Mouse (Mus musculus) small intestine, adult 2 months (tissue): ENCODE measurements at regions not wholly inside any gene's neighbourhood (a gene's known extent, or its start where the extent isn't known, plus 50 kb on each side); places are given as distances from the start of the nearest gene placed in this dataset.

ENCODE experiments used
- H3K27ac ChIP-seq: fragments of 200-500 bp; 2 replicates; pipeline ENCODE4 v1.5.1; 2012; ENCODE audit warnings: low read depth, low read length, control low read depth, inconsistent platforms; ENCODE audit not compliant: insufficient read depth
- H3K27me3 ChIP-seq: fragments of 200-500 bp; 2 replicates; pipeline ENCODE4 v1.6.1; 2012; ENCODE audit warnings: mild to moderate bottlenecking, moderate library complexity, low read length, inconsistent platforms; ENCODE audit not compliant: control insufficient read depth, insufficient read depth
- H3K36me3 ChIP-seq: fragments of 200-500 bp; 2 replicates; pipeline ENCODE4 v1.6.1; 2012; ENCODE audit warnings: mild to moderate bottlenecking, low read length, control low read depth, inconsistent platforms; ENCODE audit not compliant: control insufficient read depth, insufficient read depth
- H3K4me1 ChIP-seq: fragments of 200-500 bp; 2 replicates; pipeline ENCODE4 v1.6.1; 2012; ENCODE audit warnings: low read length, inconsistent platforms, mixed read lengths; ENCODE audit not compliant: control insufficient read depth, insufficient read depth, insufficient read length
- H3K4me3 ChIP-seq: fragments of 200-500 bp; 2 replicates; pipeline ENCODE4 v1.5.1; 2012; ENCODE audit warnings: low read depth, mild to moderate bottlenecking, control low read depth, inconsistent platforms, low read length, moderate library complexity
- CTCF ChIP-seq: fragments of 200-500 bp; IDR thresholded peaks from 2 replicates; pipeline ENCODE4 v1.5.1; 2012; ENCODE audit warnings: low read depth, mild to moderate bottlenecking, control low read depth, inconsistent platforms, low read length, moderate library complexity, mixed read lengths; ENCODE audit not compliant: insufficient replicate concordance, insufficient read length; ENCODE audit errors: extremely low read depth
- POLR2A ChIP-seq: fragments of 200-500 bp; IDR thresholded peaks from 2 replicates; pipeline ENCODE4 v1.6.1; 2012; ENCODE audit warnings: low read depth, mild to moderate bottlenecking, control low read depth, inconsistent platforms, low read length, moderate library complexity
- WGBS: fragments of 180-500 bp; shearing (Covaris S2); methylation state at CpG from one replicate; pipeline ENCODE4 v1.1.7; 2018; 5-methylcytosine and 5-hydroxymethylcytosine counted together

DNA sequence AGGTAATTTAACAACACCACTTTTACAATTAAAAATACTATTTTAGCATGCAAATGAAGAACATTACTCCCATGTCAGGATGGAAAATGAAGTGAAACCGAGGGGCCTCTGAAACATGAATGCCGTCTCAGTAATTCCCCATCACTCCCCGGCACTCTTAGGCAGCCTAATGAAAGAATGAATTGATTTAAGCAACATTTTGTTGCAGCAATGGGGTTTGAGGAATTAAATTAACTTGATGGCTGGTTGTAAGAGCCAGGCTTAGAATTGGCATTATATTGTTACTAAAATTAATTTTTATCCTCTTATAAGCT lies 328.2 kb upstream of the Rag2 start:
- Histone ChIP-seq H3K27me3 (no peaks in the 10 kb centered on the region), H3K27ac (no peak overlapping the region), H3K4me3 (no peak overlapping the region), H3K4me1 (no peaks in the 10 kb centered on the region), H3K36me3 (no peaks in the 10 kb centered on the region)
- WGBS, result 81% methylated on average over 3 of the region's 3 CpGs
- no peak for TF ChIP-seq POLR2A
- no peak for TF ChIP-seq CTCF

DNA sequence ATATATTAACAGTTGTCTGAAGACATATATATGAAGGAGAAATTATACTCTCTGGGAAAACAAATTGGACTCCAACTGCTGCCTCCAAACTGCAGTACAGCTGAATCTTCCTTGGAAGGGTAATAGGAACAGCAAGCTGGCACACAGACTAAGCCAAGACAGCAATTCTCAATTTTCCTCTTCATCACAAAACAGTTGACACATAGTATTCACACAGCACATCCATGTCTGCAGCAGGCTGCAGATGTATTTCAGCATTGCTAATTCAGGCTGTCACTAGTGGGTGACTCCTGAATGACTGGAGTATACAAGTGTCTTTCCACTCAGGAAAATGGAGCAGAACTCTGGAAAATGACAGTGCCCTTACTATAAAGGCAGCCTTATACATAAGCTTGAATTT lies 327.7 kb upstream of the Rag2 start:
- Histone ChIP-seq H3K27ac (no peak overlapping the region), H3K36me3 (no peaks in the 10 kb centered on the region), H3K27me3 (no peaks in the 10 kb centered on the region), H3K4me3 (no peak overlapping the region), H3K4me1 (no peaks in the 10 kb centered on the region)
- TF ChIP-seq CTCF (no peak), POLR2A (no peak)

DNA sequence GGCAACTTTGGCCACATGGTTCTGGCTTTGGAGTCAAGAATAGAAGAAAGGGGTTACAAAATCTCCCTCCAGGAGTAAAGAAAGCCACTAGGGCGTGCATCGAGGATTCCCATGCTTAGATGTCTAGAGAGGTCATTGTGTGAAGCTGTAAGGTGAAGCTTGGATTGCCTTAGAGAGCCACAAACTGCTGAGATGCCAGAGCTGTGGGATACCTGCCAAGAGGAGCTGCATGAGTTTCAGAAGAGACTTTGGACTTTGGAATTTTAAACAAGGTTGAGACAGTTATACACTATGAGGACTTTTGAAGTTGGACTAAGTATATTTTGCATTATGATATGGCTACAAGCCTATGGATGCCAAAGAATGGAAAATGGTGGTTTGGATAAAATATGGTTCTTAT lies 325.4 kb upstream of the Rag2 start:
- Histone ChIP-seq H3K27me3 (no peaks in the 10 kb centered on the region), H3K4me1 (no peaks in the 10 kb centered on the region), H3K4me3 (no peak overlapping the region), H3K36me3 (no peaks in the 10 kb centered on the region), H3K27ac (no peak overlapping the region)
- TF ChIP-seq POLR2A (no peak), CTCF (no peak)
- 71% methylated on average over 2 of the region's 2 CpGs for WGBS

DNA sequence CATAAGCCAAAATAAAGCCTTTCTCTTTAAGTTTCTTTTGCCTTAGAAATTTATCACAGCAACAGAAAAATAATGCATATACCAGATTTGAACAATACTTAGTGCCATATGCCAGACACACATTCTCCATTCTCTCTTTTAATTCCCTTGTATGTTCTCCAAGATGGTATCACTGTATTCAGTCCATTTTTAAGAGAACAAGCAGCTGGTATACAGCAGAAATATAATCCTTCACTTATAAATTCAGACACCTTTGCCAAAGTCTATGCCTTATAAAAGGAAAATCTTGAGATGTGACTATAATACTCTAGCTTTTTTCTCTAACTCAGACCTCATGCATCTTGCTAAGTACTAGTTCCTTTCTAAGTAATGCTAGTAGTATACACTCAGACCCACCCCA lies 324.4 kb upstream of the Rag2 start:
- Histone ChIP-seq H3K36me3 (no peaks in the 10 kb centered on the region), H3K27me3 (no peaks in the 10 kb centered on the region), H3K4me1 (no peaks in the 10 kb centered on the region), H3K27ac (no peak overlapping the region), H3K4me3 (no peak overlapping the region)
- TF ChIP-seq POLR2A, result no peak
- no peak for TF ChIP-seq CTCF

DNA sequence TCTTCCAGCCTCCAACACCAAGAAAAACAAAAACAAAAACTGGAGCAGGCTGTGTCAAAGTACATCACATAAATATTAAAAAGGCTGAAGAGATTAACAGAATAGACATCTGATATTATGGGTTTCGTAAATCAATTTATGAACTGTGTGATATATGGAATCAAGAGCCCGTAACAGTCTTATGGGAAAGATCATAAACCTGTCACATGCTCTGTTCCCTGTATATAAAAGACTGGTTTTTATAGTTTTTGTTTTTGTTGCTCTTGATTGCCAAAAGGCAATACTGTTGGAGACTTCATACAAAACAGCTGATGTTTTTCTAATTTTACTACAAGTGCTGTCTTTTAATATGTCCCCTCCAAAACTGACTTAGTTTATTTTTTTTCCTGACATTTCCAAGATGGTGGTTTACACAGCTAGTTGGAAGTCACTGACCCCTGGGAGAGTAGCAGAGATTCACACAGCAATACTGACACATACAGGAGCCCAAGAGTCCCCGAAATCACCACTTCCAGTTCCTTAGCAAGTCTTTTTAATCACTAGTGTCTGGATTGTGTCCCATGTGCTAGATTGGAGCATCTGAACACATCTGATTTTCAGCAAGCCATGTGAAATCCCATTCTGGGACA lies 303.1 kb upstream of the Rag2 start:
- no peak for TF ChIP-seq POLR2A
- no peak for TF ChIP-seq CTCF
- Histone ChIP-seq H3K4me1 (no peaks in the 10 kb centered on the region), H3K36me3 (no peaks in the 10 kb centered on the region), H3K27me3 (no peaks in the 10 kb centered on the region), H3K4me3 (no peak overlapping the region), H3K27ac (no peak overlapping the region)
- 75% methylated on average over 3 of the region's 3 CpGs for WGBS

DNA sequence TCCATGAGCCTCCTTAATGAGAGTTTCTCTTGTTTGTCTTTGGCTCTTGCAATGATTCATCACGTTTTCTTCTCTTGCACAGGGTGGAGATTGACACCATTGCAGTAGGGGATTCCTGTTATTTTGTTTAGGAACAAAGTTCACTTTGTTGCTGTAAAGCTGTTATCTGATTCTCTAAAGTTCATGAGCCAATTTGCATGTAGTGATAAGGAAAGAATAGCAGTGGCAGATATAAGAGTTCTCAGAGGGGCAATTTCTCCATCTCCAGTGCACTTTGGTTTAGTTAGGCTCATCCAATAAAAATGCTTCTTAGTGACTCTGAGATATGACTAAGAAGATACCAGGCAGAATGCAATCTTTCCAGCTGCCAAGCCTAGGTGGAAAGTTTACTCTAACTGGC lies 267.8 kb upstream of the Rag2 start:
- Histone ChIP-seq H3K27me3 (no peaks in the 10 kb centered on the region), H3K4me3 (no peak overlapping the region), H3K36me3 (no peaks in the 10 kb centered on the region), H3K27ac (no peak overlapping the region), H3K4me1 (no peaks in the 10 kb centered on the region)
- 13% methylated on average over 1 of the region's 1 CpGs for WGBS
- TF ChIP-seq CTCF, result no peak
- no peak for TF ChIP-seq POLR2A

DNA sequence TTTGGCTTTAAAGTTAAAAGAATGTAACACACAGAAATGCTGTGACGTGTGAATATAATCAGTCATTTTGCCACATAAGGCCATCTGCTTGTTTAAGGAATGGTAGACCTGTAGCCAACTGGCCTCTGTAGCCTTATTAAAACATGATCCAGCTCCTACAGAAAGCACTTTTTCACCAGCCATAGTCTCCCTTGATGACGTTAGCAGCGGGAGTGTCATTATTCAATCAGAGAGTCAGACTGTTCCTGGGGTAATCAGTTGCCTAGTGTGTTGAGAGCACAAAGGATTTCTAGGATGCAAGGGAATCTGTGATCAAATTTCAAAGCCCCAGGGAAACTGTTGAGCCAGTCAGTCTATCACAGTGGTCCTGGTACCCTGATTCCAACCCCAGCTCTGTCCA lies 260.3 kb upstream of the Rag2 start:
- 59% methylated on average over 3 of the region's 3 CpGs for WGBS
- TF ChIP-seq CTCF (no peak), POLR2A (no peak)
- H3K4me3 ChIP-seq, result no peak overlapping the region
- H3K27me3 ChIP-seq, result no peaks in the 10 kb centered on the region
- no peaks in the 10 kb centered on the region for H3K4me1 ChIP-seq
- no peak overlapping the region for H3K27ac ChIP-seq
- H3K36me3 ChIP-seq, result no peaks in the 10 kb centered on the region

DNA sequence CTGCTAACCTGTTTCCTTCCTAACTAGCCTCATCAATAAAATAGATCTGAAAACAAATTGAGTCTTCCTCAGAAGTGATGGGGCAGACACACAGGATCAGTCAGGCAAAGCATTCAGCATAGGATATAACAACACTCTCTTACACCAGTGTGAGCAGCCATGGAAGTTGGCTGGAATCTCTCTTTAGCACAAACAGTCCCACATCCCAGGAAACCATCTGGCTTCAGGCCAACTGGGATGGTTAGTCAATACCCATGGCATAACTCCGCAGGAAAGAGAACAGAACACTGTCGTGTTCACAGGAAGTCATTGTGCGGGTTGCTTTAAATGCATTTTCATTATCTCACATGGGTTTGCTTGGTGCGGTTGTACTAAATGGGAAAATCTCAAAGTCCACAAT lies 256.2 kb upstream of the Rag2 start:
- Histone ChIP-seq H3K27ac (no peak overlapping the region), H3K4me3 (no peak overlapping the region), H3K27me3 (no peaks in the 10 kb centered on the region), H3K4me1 (no peaks in the 10 kb centered on the region), H3K36me3 (no peaks in the 10 kb centered on the region)
- TF ChIP-seq POLR2A (no peak), CTCF (no peak)
- WGBS, result 60% methylated on average over 4 of the region's 4 CpGs
